In the genomic region with DNA sequence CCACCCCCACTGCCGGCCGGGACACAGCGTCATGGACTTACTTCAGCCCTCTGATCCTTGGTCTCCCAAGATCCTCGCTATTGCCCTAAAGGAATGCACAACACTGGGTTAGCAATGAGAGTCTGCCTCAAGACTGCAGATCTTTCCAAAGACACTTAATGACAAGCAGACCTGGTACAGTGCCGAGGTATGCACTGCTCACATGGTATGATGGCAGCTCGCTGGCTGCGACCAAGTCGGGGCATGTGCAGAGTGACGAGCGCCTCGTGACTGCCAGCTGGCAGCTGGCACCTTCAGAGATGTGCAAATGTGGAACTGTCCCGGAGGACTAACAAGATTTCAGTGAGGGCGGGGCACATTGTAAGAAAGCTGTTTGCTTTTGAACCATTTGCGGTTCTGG, we compare ENCODE assay signal across 9 mouse cellular contexts.
DNase-seq lines count a peak whose midpoint lies in the region; ATAC-seq lines count a peak whose summit lies in the region.
"Had no signal": no experiment of that assay in that cellular context is flagged by ENCODE, and none has a peak within 500 bp of the region (broad histone marks: within the 10 kb centered on the region; RNA-seq: fewer than 3 reads in every experiment).

No protein-coding gene starts in this region.

- 39% methylated on average over 14 of the region's 14 CpGs for whole genome bisulfite sequencing in embryonic facial prominence, embryonic 13.5 days
- WGBS in heart, embryonic 16.5 days = 62% methylated on average over 14 of the region's 14 CpGs
- WGBS in intestine, embryonic 16.5 days = 77% methylated on average over 14 of the region's 14 CpGs

- peak; percentile 40; the same call in 1 of the 2 replicates for ATAC-seq in embryonic facial prominence, embryonic 13.5 days (ENCODE audit: insufficient number of reproducible peaks, insufficient read depth, low FRiP score, low TSS enrichment, low read depth)
- peak; percentile 73 for ATAC-seq in heart, embryonic 16.5 days (replicated peaks; ENCODE audit: extremely low read depth, insufficient read depth, low FRiP score)
- no peak for ATAC-seq in intestine, embryonic 16.5 days

- H3K9me3 ChIP-seq in embryonic facial prominence, embryonic 13.5 days = no peaks in the 10 kb centered on the region
- no peaks in the 10 kb centered on the region for H3K9me3 ChIP-seq in heart, embryonic 16.5 days (replicated peaks; ENCODE audit: control insufficient read depth, low read length)
- H3K9me3 ChIP-seq in intestine, embryonic 16.5 days (ENCODE audit: control insufficient read depth, low read length) = no peaks in the 10 kb centered on the region

- peak; percentile 55 for DNase-seq in adrenal gland, postnatal 10 days
- no peak for DNase-seq in adrenal gland, adult 18-20 months (ENCODE audit: low spot score in 2 of 2)
- peak; percentile 63 for DNase-seq in layer of hippocampus, adult 11-12 months (ENCODE audit: low spot score)
- peak; percentile 7 for DNase-seq in lung, postnatal 25 days (ENCODE audit: low spot score)
- DNase-seq in thymus, adult 18-20 months = no peak

- H3K36me3 ChIP-seq in embryonic facial prominence, embryonic 13.5 days = peaks cover 8% of the 10 kb centered on the region; the same call in 1 of the 2 replicates
- no peaks in the 10 kb centered on the region for H3K36me3 ChIP-seq in heart, embryonic 16.5 days (ENCODE audit: control insufficient read depth, insufficient read depth)
- H3K36me3 ChIP-seq in intestine, embryonic 16.5 days (ENCODE audit: control insufficient read depth, insufficient read depth, low read length) = no peaks in the 10 kb centered on the region

- H3K27ac ChIP-seq in embryonic facial prominence, embryonic 13.5 days = peak overlapping the region; percentile 68
- H3K27ac ChIP-seq in heart, embryonic 16.5 days (ENCODE audit: low read length) = peak overlapping the region; percentile 9
- no peak overlapping the region for H3K27ac ChIP-seq in intestine, embryonic 16.5 days (ENCODE audit: low read length)
- H3K27ac ChIP-seq: liver, embryonic 14.5 days had no signal

- no peaks in the 10 kb centered on the region for H3K27me3 ChIP-seq in embryonic facial prominence, embryonic 13.5 days
- no peaks in the 10 kb centered on the region for H3K27me3 ChIP-seq in heart, embryonic 16.5 days (ENCODE audit: control insufficient read depth, insufficient read depth, low read length)
- no peaks in the 10 kb centered on the region for H3K27me3 ChIP-seq in intestine, embryonic 16.5 days (replicated peaks; ENCODE audit: control insufficient read depth, insufficient read depth, low read length)

- H3K4me1 ChIP-seq in embryonic facial prominence, embryonic 13.5 days = peaks cover 32% of the 10 kb centered on the region
- peaks cover 32% of the 10 kb centered on the region for H3K4me1 ChIP-seq in heart, embryonic 16.5 days (ENCODE audit: control insufficient read depth, insufficient read depth, low read length)
- no peaks in the 10 kb centered on the region for H3K4me1 ChIP-seq in intestine, embryonic 16.5 days (ENCODE audit: control insufficient read depth, insufficient read depth, low read length)

- no peak overlapping the region for H3K9ac ChIP-seq in embryonic facial prominence, embryonic 13.5 days
- H3K9ac ChIP-seq in heart, embryonic 16.5 days (ENCODE audit: low read length) = no peak overlapping the region
- no peak overlapping the region for H3K9ac ChIP-seq in intestine, embryonic 16.5 days (ENCODE audit: low read depth, low read length)
- H3K9ac ChIP-seq: liver, embryonic 14.5 days had no signal

- peak overlapping the region; percentile 26 for H3K4me2 ChIP-seq in embryonic facial prominence, embryonic 13.5 days
- H3K4me2 ChIP-seq in heart, embryonic 16.5 days (ENCODE audit: low read depth, low read length) = no peak overlapping the region; the same call in 1 of the 2 replicates
- H3K4me2 ChIP-seq in intestine, embryonic 16.5 days (ENCODE audit: low read depth, low read length) = no peak overlapping the region

- H3K4me3 ChIP-seq in embryonic facial prominence, embryonic 13.5 days = no peak overlapping the region
- H3K4me3 ChIP-seq in heart, embryonic 16.5 days (ENCODE audit: low read length) = no peak overlapping the region
- no peak overlapping the region for H3K4me3 ChIP-seq in intestine, embryonic 16.5 days (ENCODE audit: low read length)

Comparison
In these comparisons a context has a peak if more than half of its experiments do, and no peak if none do; other contexts are left out.
1. DNase-seq: peak in adrenal gland, postnatal 10 days (single experiment), layer of hippocampus, adult 11-12 months (single experiment) and lung, postnatal 25 days (single experiment); none in adrenal gland, adult 18-20 months (0 of 2) and thymus, adult 18-20 months (0 of 2).